Mouse (Mus musculus) kidney, postnatal 25 days (tissue): ENCODE data around the gene Ces3a.
"Not testable (repeated sequence)": the region's sequence is repeated elsewhere in the genome, so short reads cannot be mapped to it uniquely, and the experiment has no call there.

ENCODE experiments used
- DNase-seq, 2 experiments: peaks; one replicate each; pipeline ENCODE4 v3.0.0; 2021; ENCODE audit warnings: mixed read lengths in 2 of 2

The Ces3a gene

DNA sequence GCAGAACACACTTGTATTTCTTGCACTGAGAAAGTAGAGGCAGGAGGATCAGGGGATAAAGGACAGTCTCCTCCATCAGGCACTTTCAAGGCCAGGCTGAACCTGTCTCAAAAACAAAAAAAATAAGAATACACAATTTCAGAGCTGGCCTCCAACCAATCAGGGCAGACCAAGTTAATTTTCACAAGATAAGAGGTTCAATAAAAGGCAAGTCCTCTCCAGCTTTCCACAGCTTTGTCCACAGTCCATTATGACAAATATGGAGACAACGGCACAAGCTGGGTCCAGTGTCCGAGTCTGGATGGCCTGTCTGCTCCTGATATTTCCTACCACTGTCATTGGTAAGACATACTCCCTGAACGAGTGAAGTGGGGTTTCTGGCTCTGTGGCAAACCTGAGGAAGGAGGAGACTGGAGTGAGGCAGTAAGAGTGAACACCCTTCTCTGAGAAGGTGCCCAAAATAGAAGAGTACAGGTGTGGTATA lies at the start of gene Ces3a:
Ces3a (plus strand) TSS at position 231 of the 484 bp plus-strand sequence.
- no peak for DNase-seq

DNA sequence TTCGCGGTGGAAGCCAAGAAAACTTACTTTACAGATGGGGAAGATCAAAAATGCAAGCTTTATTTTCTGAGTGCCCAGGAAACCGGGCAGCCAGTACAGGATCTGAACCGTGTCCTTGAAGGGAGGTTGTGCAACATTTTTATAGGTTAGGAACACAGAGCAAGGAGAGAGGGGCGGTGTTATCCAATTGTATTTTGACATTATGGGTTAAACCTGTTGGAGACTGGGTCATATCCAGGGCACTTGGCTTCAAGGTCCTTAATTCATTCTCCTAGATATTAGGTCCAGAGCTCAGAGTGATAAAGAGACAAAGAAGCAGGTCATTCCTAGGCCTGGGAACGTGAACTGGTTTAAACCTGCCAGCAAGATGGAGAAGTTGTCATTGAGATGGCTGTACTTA lies 49.2 kb upstream of the Ces3a start:
- no peak for DNase-seq

DNA sequence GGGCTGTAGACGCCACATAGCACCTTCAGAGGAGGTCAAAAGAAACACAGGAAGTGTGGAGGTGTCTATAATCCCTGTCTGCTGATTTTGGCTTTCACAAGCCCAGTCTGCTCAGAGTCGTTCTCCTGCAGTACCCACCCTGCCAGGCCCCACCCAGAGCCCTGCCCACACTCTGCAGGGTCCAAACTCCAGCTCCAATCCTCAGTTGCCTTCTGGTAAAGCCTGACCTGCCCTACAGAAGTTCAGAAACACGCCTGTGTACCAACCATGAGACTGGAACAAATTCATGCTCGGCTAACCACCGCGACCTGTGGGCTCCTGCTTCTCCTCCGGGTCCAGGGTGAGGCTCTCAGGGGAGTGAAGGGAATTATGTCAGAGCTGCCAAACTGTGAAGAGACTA lies 47.8 kb upstream of the Ces3a start, which contains the start of gene Ces2h:
Ces2h (plus strand) TSS at position 268 of the 400 bp plus-strand sequence.
- DNase-seq = peak; percentile 78 to 94

DNA sequence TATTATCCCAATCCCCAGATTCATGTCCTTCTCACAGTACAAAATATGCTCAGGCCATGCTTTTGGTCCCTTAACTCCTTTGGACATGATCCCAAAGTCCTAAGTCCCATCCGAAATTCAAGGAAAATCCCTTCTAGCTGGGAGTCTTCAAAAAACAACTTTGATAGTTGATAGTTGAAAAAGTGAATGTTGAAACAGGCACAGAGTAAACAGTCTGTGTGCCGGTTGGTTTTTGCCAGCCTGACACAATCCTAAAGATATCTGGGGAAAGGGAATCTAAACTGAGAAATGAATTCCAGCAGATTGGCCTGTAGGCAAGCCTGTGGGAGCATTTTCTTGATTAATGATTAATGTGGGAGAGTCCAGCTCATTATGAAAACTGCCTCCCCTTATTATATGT lies 38.4 kb upstream of the Ces3a start:
- DNase-seq = no peak

DNA sequence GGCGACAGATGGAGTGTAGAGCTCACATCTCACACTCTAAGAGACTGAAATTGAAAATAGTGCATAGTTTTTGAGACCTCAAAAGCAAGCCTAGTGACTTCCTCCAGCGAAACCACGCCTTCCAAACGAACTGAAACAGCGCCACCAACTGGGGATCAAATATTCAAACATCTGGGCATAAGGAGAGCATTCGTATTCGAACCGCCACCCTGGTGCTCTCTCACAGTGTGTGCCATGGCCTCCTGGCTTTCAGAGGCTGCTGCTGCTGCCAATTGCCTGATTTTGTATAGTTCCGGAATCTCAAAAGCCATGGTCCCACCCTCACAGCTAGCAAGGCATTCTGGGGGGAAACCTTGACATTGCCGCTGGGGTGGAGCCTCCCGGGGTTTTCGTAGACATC lies 37.3 kb upstream of the Ces3a start:
- peak; percentile 38 to 45 for DNase-seq

DNA sequence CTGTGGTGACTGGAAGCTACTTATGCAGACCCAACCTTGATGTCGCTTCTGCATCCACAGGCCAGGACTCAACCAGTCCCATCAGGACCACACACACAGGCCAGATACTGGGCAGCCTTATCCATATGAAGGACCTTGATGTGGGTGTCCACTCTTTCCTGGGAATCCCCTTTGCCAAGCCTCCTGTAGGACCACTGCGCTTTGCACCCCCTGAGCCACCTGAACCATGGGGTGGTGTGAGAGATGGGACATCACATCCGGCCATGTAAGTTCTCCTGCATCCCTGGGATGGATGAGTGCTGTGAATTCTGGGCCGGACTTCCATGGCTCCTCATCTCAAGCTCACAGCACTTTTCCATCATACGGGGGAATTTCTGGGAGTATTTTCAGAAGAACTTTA lies 34.0 kb upstream of the Ces3a start:
- DNase-seq = no peak

DNA sequence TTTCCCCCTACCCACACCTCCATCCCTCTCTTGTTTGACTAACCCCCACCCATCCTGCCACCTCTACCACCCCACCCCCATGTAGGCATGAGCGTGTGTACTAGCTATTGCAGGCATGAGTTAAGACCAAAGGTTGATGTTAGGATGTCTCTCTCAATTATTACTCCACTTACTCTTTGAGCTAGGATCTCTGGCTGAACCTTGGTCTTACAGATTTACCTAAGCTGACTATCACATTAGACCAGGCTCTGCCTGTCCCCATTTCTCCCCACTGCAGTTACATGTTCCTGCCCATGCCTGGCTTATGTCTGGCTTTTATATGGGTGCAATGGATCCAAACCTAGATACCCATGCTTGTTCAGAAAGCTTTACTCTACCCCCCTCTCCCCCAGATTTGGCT lies 26.4 kb upstream of the Ces3a start:
- DNase-seq = no peak

DNA sequence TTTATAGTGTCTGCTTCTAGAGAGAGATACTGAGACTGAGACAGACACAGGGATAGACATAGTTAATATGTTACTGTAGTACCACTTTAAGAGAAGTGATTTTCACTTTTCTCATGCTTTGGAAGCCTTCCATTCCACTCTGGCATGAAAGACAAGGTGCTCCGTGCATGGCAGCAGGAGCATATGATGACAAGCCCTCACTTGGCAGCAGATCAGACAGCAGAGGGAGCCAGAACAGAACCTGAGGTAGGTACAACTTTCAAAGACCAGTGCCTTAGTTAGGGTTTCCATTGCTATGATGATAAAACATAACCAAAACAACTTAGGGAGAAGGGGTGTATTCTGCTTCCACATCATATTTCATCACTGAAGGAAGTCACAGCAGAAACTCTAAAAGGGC lies 25.3 kb upstream of the Ces3a start:
- DNase-seq = peak; percentile 66 to 72

DNA sequence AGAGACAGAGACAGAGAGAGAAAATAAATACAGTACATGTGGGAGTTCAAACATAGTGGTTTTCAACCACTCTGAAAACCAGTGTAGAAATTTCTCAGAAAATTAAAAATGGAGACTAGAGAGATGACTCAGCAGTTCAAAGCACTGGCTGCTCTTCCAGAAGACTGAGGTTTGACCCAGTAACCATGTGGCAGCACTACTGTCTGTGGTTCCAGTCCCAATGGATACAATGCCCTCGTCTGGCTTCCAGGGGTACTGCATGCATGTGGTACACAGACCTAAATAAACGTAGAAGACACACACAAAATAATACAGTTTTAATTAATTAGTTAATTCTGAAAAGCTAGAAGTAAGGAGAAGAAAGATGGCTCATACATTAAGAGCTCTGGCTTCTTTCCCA lies 23.4 kb upstream of the Ces3a start:
- peak in 1 of 2 experiments; percentile 37 for DNase-seq

DNA sequence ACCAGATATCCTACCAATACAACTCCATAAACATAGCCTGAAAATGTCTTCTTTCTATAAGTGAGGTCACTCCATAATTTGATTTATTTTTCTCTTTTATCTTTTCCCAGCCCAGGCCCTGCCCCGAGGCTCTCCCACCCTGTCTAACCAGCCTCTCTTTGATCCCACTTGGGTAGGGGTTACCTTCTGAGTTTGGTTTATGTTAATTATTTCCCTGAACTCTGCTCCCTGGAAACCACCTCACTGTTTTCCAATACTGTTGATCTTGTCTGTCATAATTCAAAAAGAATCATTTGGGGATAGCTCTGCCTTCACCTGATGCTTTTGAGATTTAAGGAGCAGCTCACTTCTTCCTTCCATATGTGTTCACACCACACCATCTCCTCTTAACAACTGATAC lies 4.9 kb upstream of the Ces3a start:
- DNase-seq = no peak

DNA sequence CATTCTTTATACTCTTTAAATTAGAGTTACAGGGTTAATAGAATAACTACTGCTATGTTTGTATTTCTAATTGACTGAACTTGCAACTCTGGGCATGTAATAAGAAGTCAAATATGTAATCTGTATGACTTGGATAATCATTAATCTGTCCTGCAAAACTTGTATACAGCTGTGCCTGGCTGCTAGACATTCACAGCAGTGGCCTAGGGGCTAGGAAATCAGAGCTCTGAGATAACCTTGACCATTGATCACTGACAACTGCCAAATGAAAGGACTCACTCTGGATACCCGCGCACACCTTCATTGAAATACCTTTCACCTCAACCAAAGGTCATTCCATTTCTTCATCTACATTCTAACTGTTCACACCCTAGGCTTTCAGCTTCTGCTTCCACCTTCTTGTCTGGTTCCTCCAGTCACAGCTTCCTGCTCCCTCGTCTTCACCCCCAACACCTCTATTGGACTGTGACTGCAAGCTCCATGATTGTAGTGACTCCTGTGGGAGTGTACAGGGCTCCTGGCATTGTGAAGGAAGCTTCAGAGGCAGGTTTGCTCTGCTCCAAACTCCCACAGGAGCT lies 2.5 kb upstream of the Ces3a start:
- no peak for DNase-seq

DNA sequence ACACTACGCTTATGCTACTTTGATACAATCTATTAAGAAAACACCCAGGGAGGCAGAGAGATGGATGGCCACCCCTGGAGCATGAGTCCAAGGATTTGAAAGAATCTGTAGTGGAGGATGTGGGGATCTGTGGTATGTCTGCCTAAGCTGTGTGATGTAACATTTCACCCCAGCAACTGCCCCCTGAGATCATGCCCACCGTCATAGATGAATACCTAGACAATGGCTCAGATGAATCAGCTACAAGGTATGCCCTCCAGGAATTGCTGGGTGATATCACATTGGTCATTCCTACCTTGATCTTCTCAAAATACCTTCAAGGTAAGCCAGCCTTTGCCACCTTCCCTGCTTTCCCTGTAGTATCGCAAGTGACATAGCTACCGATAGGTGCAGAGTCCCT lies 7.8 kb downstream of the Ces3a start:
- no peak for DNase-seq

DNA sequence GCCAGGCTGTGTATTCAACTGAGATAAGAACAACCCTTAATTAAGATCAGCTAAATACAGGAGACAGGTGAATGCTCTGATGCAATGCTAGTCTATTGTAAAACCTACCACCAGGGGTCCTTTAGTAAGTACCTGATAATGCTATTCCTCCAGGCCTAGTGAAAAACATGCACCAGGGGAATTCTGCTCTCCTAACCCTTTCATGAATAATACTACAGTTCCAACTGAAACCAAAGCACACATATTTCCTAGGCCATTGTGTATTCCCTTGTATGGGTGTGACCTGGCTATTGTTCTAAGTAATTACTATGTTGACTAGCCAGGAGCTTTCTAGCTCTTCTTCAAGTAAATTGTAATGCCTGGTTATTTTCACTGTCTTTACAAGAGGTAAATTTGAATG lies 11.7 kb downstream of the Ces3a start:
- DNase-seq = no peak

DNA sequence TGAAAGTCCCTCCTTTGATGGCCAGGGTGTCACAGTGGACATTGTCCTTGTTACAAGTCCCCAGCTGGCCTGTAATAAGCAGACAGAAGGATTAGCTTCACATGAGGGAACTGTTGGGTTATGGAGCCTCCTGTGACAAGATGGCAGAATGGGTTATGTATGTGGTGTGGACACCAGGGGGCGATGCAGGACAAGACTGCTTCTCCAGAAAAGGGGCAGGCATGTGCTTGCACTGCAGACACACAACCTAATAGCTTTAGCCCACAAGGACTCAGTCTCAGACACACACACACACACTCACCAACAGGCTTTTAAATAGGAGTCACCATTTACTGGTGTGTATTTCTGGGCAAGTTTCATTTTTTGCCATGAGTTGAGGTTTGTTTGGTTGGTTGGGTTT lies 18.4 kb downstream of the Ces3a start:
- DNase-seq = peak; percentile 73 to 77

DNA sequence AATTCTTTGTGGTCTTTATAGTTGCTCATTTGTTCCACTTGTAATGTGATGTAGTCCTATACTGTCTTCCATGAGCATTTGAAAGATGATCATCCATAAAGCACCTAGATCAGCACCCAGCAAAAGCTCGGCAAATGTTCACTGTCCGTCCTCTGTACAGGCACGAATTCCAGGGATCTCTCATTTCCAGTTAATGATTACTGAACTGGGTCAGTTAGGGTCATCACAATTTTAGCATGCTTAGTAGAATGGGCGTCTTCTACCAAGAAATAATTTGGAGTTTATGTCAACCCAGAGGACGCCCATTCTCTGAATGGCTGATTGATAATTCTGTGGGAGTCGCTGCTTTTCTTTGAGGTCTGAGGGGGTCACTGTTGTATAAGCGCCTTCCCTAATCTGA lies 19.5 kb downstream of the Ces3a start:
- DNase-seq = not testable (repeated sequence)

DNA sequence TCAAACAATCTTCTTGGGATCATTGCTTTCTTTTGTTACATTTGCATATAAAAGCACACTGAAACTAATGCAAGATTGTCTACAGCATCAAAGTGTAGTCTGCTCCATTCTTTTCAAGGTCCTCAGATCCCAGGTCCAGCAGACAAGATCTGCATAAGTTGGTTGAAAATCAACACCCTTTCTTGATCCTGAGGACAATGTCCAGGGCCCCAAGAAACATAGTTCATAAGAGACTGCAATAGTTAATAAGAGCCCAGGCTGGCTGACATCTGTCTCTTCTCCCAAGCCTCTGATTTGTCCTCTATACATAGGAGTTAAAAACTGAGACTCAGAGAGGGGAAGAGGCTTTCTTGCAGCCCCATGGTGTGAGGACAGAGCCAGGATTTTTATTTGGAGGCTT lies 20.6 kb downstream of the Ces3a start:
- no peak for DNase-seq

DNA sequence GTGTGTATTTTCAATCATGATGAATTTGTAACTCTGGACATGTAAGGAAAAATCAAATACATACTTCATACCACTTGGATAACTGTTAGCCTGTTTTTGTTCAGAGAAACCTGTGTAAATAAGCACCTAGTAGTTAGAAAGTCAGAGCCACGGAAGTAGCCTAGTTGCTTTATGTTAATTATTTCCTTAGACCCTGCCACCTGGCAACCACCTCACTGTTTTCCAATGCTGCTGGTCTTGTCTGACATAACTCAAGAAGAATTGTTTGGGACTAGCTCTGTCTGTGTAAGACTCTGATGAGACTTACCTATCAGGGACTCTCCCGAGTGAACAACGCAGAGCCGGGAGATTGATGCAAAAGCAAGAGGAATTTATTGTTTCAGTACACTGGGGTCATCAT lies 28.2 kb downstream of the Ces3a start:
- DNase-seq = no peak

DNA sequence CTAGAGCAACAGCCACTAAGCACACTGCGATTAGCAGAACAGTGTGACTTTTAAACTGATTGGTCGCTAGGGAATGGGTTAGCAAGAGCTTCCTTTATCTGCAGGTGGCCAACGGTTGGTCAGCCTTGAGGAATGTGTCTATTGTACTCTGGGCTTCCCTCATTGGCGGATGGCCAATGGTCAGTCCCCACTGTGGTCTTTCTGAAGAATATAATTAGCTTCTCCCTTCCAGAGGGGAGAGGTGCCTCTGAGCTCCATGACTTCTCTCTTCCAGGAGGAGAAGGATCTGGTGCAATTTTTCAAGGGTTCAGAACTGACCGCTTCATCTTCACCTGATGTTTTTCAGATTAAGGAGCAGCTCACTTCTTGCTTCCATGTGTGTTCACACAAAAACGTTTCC lies 28.7 kb downstream of the Ces3a start:
- no peak for DNase-seq

DNA sequence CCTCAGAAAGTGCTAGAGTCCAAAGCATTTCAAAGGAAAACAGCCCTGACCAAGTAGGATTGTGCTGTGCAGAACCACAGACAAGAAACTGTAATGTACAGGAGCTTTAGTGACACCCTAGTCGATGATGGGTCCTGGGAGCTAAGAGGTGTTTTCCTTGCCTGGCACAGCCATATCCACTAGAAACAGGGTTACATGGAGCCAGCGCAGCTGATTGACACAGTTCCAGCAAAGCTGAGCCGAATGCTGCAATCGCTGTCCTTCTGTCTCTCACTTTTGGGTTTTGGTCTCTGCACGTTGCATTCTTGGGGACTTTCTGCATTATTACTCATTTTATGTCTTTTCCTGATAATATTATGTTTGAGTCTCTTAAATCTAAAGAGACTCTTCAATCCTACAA lies 30.2 kb downstream of the Ces3a start:
- DNase-seq = no peak

DNA sequence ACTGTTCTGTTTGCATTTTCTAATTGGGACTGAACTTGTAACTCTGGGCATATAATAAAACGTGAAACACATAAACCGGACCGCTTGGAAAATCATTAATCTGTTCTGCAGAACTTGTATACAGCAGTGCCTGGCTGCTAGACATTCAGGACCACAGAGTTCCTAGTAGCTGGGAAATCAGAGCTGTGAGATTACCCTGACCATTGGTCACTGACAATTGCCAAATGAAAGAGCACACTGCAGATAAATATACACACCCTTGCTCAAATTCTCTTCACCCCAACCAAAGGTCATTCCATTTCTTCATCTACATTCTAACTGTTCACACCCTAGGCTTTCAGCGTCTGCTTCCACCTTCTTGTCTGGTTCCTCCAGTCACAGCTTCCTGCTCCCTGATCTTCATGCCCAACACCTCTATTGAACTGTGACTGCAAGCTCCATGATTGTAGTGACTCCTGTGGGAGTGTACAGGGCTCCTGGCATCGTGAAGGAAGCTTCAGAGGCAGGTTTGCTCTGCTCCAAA lies 32.5 kb downstream of the Ces3a start:
- no peak for DNase-seq

DNA sequence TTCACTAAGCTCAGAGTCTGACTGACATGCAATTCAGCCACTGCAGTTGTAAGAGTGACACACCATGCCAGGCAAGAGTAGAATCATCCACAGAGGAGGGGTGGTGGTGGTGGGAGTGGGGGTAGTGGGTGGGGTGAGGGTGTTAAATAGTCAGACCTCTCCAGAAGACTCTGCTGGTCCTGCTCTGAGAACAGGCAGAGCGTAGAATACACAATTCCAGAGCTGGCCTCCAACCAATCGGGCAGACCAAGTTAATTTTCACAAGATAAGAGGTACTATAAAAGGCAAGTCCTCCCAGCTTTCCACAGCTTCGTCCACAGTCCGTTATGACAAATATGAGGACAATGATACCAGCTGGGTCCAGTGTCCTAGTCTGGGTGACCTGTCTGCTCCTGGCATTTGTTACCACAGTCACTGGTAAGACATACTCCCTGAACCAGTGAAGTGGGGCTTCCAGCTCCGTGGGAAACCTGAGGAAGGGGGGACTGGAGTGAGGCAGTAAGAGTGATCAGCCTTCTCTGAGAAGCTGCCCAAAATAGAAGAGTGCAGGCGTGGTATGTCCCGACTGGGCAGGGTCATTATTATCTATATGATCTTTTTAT lies 35.1 kb downstream of the Ces3a start, which contains the start of gene Ces3b:
Ces3b (plus strand) TSS at position 305 of the 602 bp plus-strand sequence.
- DNase-seq = no peak

DNA sequence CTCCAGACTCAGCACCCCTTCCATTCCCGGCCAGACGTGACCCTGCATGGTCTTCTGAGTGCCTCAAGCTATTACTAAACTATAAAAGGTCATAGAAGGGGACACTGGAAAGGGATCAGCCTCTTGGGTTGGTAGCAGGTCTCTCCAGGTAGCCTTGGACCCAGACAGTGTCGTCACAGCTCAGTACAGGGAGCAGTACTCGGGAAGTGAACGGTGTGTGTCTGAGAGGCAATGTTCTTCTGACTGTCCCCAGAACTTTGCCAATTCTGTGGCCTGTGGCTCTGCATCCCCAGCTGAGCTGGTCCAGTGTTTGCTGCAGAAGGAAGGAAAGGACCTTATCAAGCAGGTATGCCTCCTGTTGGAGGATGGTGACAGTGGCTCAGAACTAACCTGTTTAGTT lies 39.8 kb downstream of the Ces3a start:
- DNase-seq = not testable (repeated sequence)

DNA sequence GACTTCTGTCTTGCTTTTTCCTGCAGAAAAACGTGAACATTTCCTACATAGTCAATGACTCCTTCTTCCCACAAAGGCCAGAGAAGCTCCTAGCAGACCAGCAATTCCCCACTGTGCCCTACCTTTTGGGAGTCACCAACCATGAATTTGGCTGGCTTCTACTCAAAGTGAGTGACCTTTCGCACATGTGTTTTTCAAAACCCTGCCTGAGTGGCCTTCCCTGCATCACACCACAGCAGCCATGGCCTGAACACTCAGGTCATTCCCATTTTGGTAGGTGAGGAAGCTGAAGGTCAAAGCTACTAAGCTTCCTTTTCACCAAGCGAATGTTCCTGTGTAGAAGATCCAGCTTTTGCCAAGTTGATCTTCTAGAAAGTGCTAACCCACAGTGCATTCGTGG lies 40.2 kb downstream of the Ces3a start:
- no peak for DNase-seq

DNA sequence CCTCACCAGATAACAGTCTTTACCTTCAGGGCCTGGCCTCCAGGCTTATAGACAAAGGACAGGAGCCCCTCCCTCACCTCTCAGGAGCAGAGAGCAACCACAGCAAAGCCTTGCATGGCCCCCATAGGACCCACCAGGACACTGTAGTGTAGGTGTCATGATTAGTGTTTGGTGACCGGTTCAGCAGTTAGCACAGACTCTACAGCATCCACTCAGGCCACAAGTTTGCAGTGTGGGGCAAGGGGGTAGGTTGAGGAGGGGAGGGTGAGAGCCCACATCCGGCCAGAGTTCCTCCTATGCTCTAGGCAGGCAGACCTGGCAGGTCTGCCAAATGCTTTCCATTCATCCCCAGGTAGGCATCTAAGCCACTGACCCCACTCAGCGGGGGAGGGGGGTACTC lies 45.6 kb downstream of the Ces3a start:
- DNase-seq = no peak
